Mouse (Mus musculus) spleen, adult 2 months (tissue): ENCODE measurements around the gene Prkg2.

Source experiments
- CTCF ChIP-seq: fragments of 200-500 bp; IDR thresholded peaks from 2 replicates; pipeline ENCODE4 v1.5.1; 2011; ENCODE audit warnings: mild to moderate bottlenecking, inconsistent platforms; ENCODE audit not compliant: insufficient read depth, insufficient read length, insufficient replicate concordance; ENCODE audit errors: extremely low read depth
- POLR2A ChIP-seq: fragments of 200-500 bp; IDR thresholded peaks from 2 replicates; pipeline ENCODE4 v1.6.1; 2011; ENCODE audit warnings: low read depth, low read length, inconsistent platforms

- TF ChIP-seq CTCF (no peak), POLR2A (no peak)
Measured at GRCm38 (mm10) chr5:98935930-98936329, 101.2 kb downstream of the Prkg2 start.
